Mouse (Mus musculus) lung, postnatal 0 days (tissue): ENCODE measurements around the gene Pou1f1. TPM values are rescaled to one million over a fixed set of nuclear protein-coding genes. Genes with fewer than 3 reads are reported as not detected.

Source experiments
- ATAC-seq: fragments of 200-750 bp; cut with Nextera tagmentation; 2 replicates; pipeline ENCODE4 v1.8.0; 2017; ENCODE audit warnings: moderate library complexity
- DNase-seq: peaks from one replicate; pipeline ENCODE4 v3.0.0-alpha.2; 2016; ENCODE audit warnings: low spot score
- H3K27ac ChIP-seq: fragments of 300-500 bp; sonication (generic); 2 replicates; pipeline ENCODE4 v1.5.1; 2014; ENCODE audit warnings: antibody characterized with exemption, mild to moderate bottlenecking, low read length, mixed read lengths
- H3K27me3 ChIP-seq: fragments of 300-500 bp; sonication (generic); replicated peaks from 2 replicates; pipeline ENCODE4 v1.6.1; 2014; ENCODE audit warnings: low read length, mixed read lengths; ENCODE audit not compliant: insufficient read depth
- H3K36me3 ChIP-seq: fragments of 300-500 bp; sonication (generic); 2 replicates; pipeline ENCODE4 v1.6.1; 2014; ENCODE audit warnings: low read length, mixed read lengths; ENCODE audit not compliant: insufficient read depth
- H3K4me1 ChIP-seq: fragments of 300-500 bp; sonication (generic); 2 replicates; pipeline ENCODE4 v1.6.1; 2014; ENCODE audit warnings: antibody characterized with exemption, low read depth, low read length, mixed read lengths; ENCODE audit not compliant: insufficient read depth
- H3K4me2 ChIP-seq: fragments of 300-500 bp; sonication (generic); replicated peaks from 2 replicates; pipeline ENCODE4 v1.6.1; 2014; ENCODE audit warnings: low read depth, mild to moderate bottlenecking, low read length, moderate library complexity, mixed read lengths
- H3K4me3 ChIP-seq: fragments of 300-500 bp; sonication (generic); 2 replicates; pipeline ENCODE4 v1.5.1; 2014; ENCODE audit warnings: low read depth, low read length
- H3K9ac ChIP-seq: fragments of 300-500 bp; sonication (generic); replicated peaks from 2 replicates; pipeline ENCODE4 v1.6.1; 2014; ENCODE audit warnings: low read depth, mild to moderate bottlenecking
- H3K9me3 ChIP-seq: fragments of 300-500 bp; sonication (generic); 2 replicates; pipeline ENCODE4 v1.6.1; 2016; ENCODE audit warnings: low read length, mixed read lengths
- CTCF ChIP-seq: IDR thresholded peaks from 2 replicates; pipeline ENCODE4 v1.5.1; 2016; ENCODE audit warnings: antibody characterized with exemption, mild to moderate bottlenecking
- EP300 ChIP-seq: IDR thresholded peaks from 2 replicates; pipeline ENCODE4 v1.6.1; 2016; ENCODE audit warnings: antibody characterized with exemption, mild to moderate bottlenecking, control low read depth
- WGBS: fragments of 180-500 bp; shearing (Covaris S2); extraction: QIAGEN DNeasy Blood & Tissue Kit; methylation state at CpG from one replicate; pipeline ENCODE4 v1.1.7; 2014; 5-methylcytosine and 5-hydroxymethylcytosine counted together
- polyA plus RNA-seq: library from polyadenylated mRNA; unstranded; fragments of >200 nt; fragmentation: Nextera tagmentation; extraction: Ambion mirVana; gene quantifications from 2 replicates; pipeline ENCODE4 v1.2.1, GENCODE M21; 2015

Pou1f1 gene
- polyA plus RNA-seq, 1 experiment from 2014 or later = not detected

- DNase-seq (no peak), ATAC-seq (no peak)
- H3K27ac ChIP-seq = no peak overlapping the region
- no peaks in the 10 kb centered on the region for H3K27me3 ChIP-seq
- H3K9me3 ChIP-seq = no peaks in the 10 kb centered on the region
- H3K4me3 ChIP-seq = no peak overlapping the region
- H3K36me3 ChIP-seq = peaks cover 18% of the 10 kb centered on the region; the same call in 1 of the 2 replicates
- 68% methylated on average over 7 of the region's 7 CpGs for WGBS
- no peak for TF ChIP-seq EP300
- TF ChIP-seq CTCF = no peak
- H3K4me1 ChIP-seq = no peaks in the 10 kb centered on the region
- H3K4me2 ChIP-seq = no peak overlapping the region
- H3K9ac ChIP-seq = no peak overlapping the region
Measured at GRCm38 (mm10) chr16:65548960-65549359, 28.6 kb downstream of the Pou1f1 start.

- H3K27ac ChIP-seq = no peak overlapping the region
- 0 out of 2 replicates have a peak, but pooled peaks cover 4% of the 10 kb centered on the region for H3K36me3 ChIP-seq
- H3K4me3 ChIP-seq = no peak overlapping the region
- no peaks in the 10 kb centered on the region for H3K27me3 ChIP-seq
- H3K4me1 ChIP-seq = no peaks in the 10 kb centered on the region
- H3K9ac ChIP-seq = no peak overlapping the region
- DNase-seq (no peak), ATAC-seq (no peak)
- TF ChIP-seq CTCF = no peak
- no peak for TF ChIP-seq EP300
- no peak overlapping the region for H3K4me2 ChIP-seq
- WGBS = 88% methylated on average over 13 of the region's 13 CpGs
- no peaks in the 10 kb centered on the region for H3K9me3 ChIP-seq
Measured at GRCm38 (mm10) chr16:65550814-65551213, 30.5 kb downstream of the Pou1f1 start.

- Histone ChIP-seq H3K4me3 (no peak overlapping the region), H3K27me3 (no peaks in the 10 kb centered on the region), H3K36me3 (0 out of 2 replicates have a peak, but pooled peaks cover 4% of the 10 kb centered on the region), H3K9ac (no peak overlapping the region), H3K27ac (no peak overlapping the region), H3K4me2 (no peak overlapping the region), H3K4me1 (no peaks in the 10 kb centered on the region), H3K9me3 (no peaks in the 10 kb centered on the region)
- ATAC-seq (no peak), DNase-seq (no peak)
- WGBS = 72% methylated on average over 5 of the region's 5 CpGs
- TF ChIP-seq CTCF (no peak), EP300 (no peak)
Measured at GRCm38 (mm10) chr16:65554267-65554666, 34.0 kb downstream of the Pou1f1 start.

- H3K36me3 ChIP-seq = no peaks in the 10 kb centered on the region
- H3K9me3 ChIP-seq = no peaks in the 10 kb centered on the region
- no peak overlapping the region for H3K9ac ChIP-seq
- H3K4me1 ChIP-seq = peaks cover 6% of the 10 kb centered on the region; the same call in 1 of the 2 replicates
- no peak for DNase-seq
- H3K4me3 ChIP-seq = no peak overlapping the region
- TF ChIP-seq EP300 (no peak), CTCF (no peak)
- no peak overlapping the region for H3K27ac ChIP-seq
- no peaks in the 10 kb centered on the region for H3K27me3 ChIP-seq
- H3K4me2 ChIP-seq = no peak overlapping the region
- ATAC-seq = no peak
- 79% methylated on average over 5 of the region's 5 CpGs for WGBS
Measured at GRCm38 (mm10) chr16:65557369-65557768, 37.1 kb downstream of the Pou1f1 start.

- no peak for TF ChIP-seq EP300
- TF ChIP-seq CTCF = no peak
- no peak overlapping the region for H3K4me3 ChIP-seq
- peak; percentile 62 for ATAC-seq
- no peak overlapping the region for H3K9ac ChIP-seq
- WGBS = 61% methylated on average over 2 of the region's 2 CpGs
- no peaks in the 10 kb centered on the region for H3K27me3 ChIP-seq
- peak; percentile 71 for DNase-seq
- no peak overlapping the region for H3K27ac ChIP-seq
- no peak overlapping the region for H3K4me2 ChIP-seq
- no peaks in the 10 kb centered on the region for H3K36me3 ChIP-seq
- no peaks in the 10 kb centered on the region for H3K9me3 ChIP-seq
- H3K4me1 ChIP-seq = peaks cover 6% of the 10 kb centered on the region; the same call in 1 of the 2 replicates
Measured at GRCm38 (mm10) chr16:65559591-65559990, 39.3 kb downstream of the Pou1f1 start.

GRCm38 (mm10) chr16:65560996-65561962 lies 41.0 kb downstream of the Pou1f1 start:
- WGBS = 3% methylated on average over 8 of the region's 8 CpGs
- H3K4me2 ChIP-seq = peak overlapping the region; percentile 80
- H3K4me3 ChIP-seq = peak overlapping the region; percentile 97
- TF ChIP-seq EP300 = no peak
- no peak for TF ChIP-seq CTCF
- no peaks in the 10 kb centered on the region for H3K9me3 ChIP-seq
- peaks cover 6% of the 10 kb centered on the region; the same call in 1 of the 2 replicates for H3K4me1 ChIP-seq
- peak overlapping the region; percentile 96 for H3K9ac ChIP-seq
- no peaks in the 10 kb centered on the region for H3K27me3 ChIP-seq
- ATAC-seq (peak; percentile 19; the same call in 1 of the 2 replicates), DNase-seq (peak; percentile 40)
- no peaks in the 10 kb centered on the region for H3K36me3 ChIP-seq
- peak overlapping the region; percentile 77; the same call in 1 of the 2 replicates for H3K27ac ChIP-seq
